Mouse (Mus musculus) intestine, postnatal 0 days (tissue): ENCODE measurements around the gene Zranb1. TPM values are rescaled to one million over a fixed set of nuclear protein-coding genes. Genes with fewer than 3 reads are reported as not detected.

Experiments
- ATAC-seq: fragments of 200-750 bp; cut with Nextera tagmentation; 2 replicates; pipeline ENCODE4 v1.8.0; 2017; ENCODE audit warnings: mild to moderate bottlenecking, moderate TSS enrichment, moderate library complexity
- H3K27ac ChIP-seq: fragments of 300-500 bp; sonication (generic); 2 replicates; pipeline ENCODE4 v1.5.1; 2014; ENCODE audit warnings: mild to moderate bottlenecking, low read depth, low read length, moderate library complexity
- H3K27me3 ChIP-seq: fragments of 300-500 bp; sonication (generic); replicated peaks from 2 replicates; pipeline ENCODE4 v1.6.1; 2014; ENCODE audit warnings: low read length, mixed read lengths; ENCODE audit not compliant: control insufficient read depth, insufficient read depth
- H3K36me3 ChIP-seq: fragments of 300-500 bp; sonication (generic); 2 replicates; pipeline ENCODE4 v1.6.1; 2014; ENCODE audit warnings: mild to moderate bottlenecking, moderate library complexity; ENCODE audit not compliant: control insufficient read depth, insufficient read depth
- H3K4me1 ChIP-seq: fragments of 300-500 bp; sonication (generic); replicated peaks from 2 replicates; pipeline ENCODE4 v1.6.1; 2014; ENCODE audit warnings: antibody characterized with exemption, low read length, mixed read lengths; ENCODE audit not compliant: control insufficient read depth, insufficient read depth
- H3K4me2 ChIP-seq: fragments of 300-500 bp; sonication (generic); replicated peaks from 2 replicates; pipeline ENCODE4 v1.6.1; 2014; ENCODE audit warnings: low read depth, mild to moderate bottlenecking, moderate library complexity
- H3K4me3 ChIP-seq: fragments of 300-500 bp; sonication (generic); 2 replicates; pipeline ENCODE4 v1.5.1; 2014; ENCODE audit warnings: low read depth, low read length
- H3K9ac ChIP-seq: fragments of 300-500 bp; sonication (generic); 2 replicates; pipeline ENCODE4 v1.6.1; 2014; ENCODE audit warnings: mild to moderate bottlenecking, low read depth, low read length
- H3K9me3 ChIP-seq: fragments of 300-500 bp; sonication (generic); 2 replicates; pipeline ENCODE4 v1.6.1; 2016; ENCODE audit warnings: mixed run types; ENCODE audit not compliant: control insufficient read depth
- CTCF ChIP-seq: sonication (generic); IDR thresholded peaks from 2 replicates; pipeline ENCODE4 v1.5.1; 2016; ENCODE audit warnings: low read depth, mild to moderate bottlenecking, control low read depth, antibody characterized with exemption, moderate library complexity
- WGBS: fragments of 180-500 bp; shearing (Covaris S2); extraction: QIAGEN DNeasy Blood & Tissue Kit; methylation state at CpG from one replicate; pipeline ENCODE4 v1.1.7; 2014; 5-methylcytosine and 5-hydroxymethylcytosine counted together
- polyA plus RNA-seq: library from polyadenylated mRNA; unstranded; fragments of >200 nt; fragmentation: Nextera tagmentation; extraction: Ambion mirVana; gene quantifications from 2 replicates; pipeline ENCODE4 v1.2.1, GENCODE M21; 2015

Zranb1 gene
- polyA plus RNA-seq, 1 experiment from 2014 or later: 8.7 TPM

DNA sequence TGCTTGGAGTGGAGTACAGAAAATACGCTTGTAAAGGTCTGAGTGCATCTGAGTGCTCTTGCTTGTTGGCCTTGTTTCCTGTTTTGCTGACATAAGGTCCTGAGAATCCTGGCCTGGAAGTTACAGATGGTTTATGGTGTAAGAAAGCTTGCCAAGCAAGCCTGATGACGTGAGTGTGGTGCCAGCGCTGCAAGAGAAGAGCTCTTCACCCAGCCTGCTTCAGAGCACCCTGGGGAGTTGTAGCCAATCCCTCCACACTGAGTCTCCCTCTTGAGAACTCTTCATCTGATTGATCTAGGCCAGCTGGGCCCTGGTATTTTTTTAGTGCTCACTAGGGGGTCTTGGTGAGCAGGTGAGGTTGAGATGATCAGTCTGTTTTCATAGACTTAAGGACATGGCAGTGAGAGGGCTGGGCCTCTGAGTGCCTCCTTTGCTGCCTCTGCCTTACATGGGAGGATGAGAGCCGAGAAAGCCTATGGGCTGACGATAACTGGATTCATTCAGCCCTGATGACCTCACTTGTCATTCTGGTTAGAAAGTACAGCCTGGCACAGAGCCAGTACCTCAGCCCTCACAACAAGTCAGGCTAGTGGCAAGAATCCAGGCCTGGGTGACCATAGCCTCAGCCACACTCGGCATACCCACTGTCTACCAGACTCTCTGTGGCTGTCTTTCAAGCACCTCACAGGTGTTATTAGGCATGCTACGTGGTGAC lies 35.9 kb upstream of the Zranb1 start:
- Histone ChIP-seq H3K9me3 (no peaks in the 10 kb centered on the region), H3K4me2 (no peak overlapping the region), H3K27ac (no peak overlapping the region), H3K36me3 (no peaks in the 10 kb centered on the region), H3K9ac (no peak overlapping the region), H3K27me3 (no peaks in the 10 kb centered on the region), H3K4me3 (no peak overlapping the region), H3K4me1 (no peaks in the 10 kb centered on the region)
- no peak for TF ChIP-seq CTCF
- ATAC-seq: no peak
- 60% methylated on average over 7 of the region's 7 CpGs for WGBS

DNA sequence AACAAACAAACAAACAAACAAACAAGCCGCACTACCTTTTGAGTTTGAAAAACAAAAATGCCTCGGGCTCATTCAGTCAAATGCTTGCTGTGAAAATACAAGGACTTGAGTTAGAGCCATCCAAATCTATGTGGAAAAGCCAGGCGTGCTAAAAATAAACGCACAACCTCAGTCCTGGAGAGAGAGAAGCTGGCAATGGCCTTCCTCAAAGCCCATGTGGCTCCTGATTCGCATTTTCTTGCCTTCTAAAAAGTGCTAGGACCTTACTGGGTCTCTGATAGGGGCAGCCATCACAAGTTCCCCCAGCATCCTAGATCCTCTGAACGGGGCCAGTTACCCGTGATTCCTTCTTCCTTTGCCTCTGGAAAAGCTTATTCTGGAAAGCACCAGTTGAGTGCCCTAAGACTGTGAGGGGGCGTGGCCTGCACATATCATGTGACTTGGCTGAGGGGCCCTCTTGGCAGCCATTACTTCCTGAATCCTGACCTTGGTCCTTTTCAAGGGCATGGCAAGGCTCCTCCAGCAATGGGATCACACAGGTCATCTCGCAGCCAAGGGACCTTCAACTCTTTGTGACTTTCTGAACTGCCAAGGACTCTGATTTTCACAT lies 34.6 kb upstream of the Zranb1 start:
- TF ChIP-seq CTCF: no peak
- Histone ChIP-seq H3K9ac (no peak overlapping the region), H3K36me3 (no peaks in the 10 kb centered on the region), H3K27ac (no peak overlapping the region), H3K4me1 (no peaks in the 10 kb centered on the region), H3K27me3 (no peaks in the 10 kb centered on the region), H3K9me3 (no peaks in the 10 kb centered on the region), H3K4me3 (no peak overlapping the region), H3K4me2 (no peak overlapping the region)
- ATAC-seq: no peak
- WGBS: 87% methylated on average over 9 of the region's 9 CpGs

DNA sequence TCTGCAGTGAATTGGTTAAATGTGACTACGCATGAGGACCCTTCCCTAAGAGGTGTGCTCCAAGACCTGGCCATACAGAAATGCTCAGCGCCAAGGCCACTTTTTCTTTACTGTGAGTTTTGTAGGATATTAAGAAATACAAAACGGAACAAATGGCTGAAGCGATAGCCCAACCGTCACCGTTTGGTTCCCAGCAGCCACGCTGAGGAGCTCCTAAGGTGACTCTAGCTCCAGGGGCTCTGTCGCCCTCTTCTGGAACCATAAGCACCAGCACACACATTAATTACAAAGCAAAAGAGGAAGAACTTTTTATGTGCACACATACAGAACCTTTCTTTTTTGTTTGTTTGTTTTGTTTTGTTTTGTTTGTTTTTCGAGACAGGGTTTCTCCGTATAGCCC lies 33.7 kb upstream of the Zranb1 start:
- Histone ChIP-seq H3K27ac (no peak overlapping the region), H3K9me3 (no peaks in the 10 kb centered on the region), H3K4me1 (no peaks in the 10 kb centered on the region), H3K9ac (no peak overlapping the region), H3K4me2 (no peak overlapping the region), H3K4me3 (no peak overlapping the region), H3K27me3 (no peaks in the 10 kb centered on the region), H3K36me3 (no peaks in the 10 kb centered on the region)
- ATAC-seq: no peak
- peak; percentile 40 for TF ChIP-seq CTCF
- WGBS: 82% methylated on average over 10 of the region's 10 CpGs

DNA sequence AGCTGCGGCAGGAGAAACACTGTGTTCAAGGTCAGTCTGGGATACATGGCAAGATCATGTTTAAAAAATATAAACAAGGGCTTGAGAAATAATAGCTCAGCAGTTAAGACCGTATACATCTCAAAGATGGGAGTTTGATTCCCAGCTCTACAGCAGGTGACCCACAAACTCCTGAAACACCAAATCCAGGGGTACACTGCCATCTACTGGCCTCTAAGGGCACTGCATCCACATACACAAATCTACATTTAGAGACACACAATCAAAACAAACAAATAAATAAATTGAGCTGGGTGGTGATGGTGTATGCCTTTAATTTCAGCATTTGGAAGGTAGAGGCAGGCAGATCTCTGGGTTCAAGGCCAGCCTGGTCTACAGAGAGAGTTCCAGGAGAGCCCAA lies 32.7 kb upstream of the Zranb1 start:
- no peaks in the 10 kb centered on the region for H3K36me3 ChIP-seq
- H3K27me3 ChIP-seq: no peaks in the 10 kb centered on the region
- H3K4me1 ChIP-seq: no peaks in the 10 kb centered on the region
- H3K4me2 ChIP-seq: no peak overlapping the region
- peak; percentile 72 for TF ChIP-seq CTCF
- no peak overlapping the region for H3K9ac ChIP-seq
- WGBS: 92% methylated on average over 2 of the region's 2 CpGs
- no peak overlapping the region for H3K4me3 ChIP-seq
- H3K27ac ChIP-seq: no peak overlapping the region
- no peaks in the 10 kb centered on the region for H3K9me3 ChIP-seq
- ATAC-seq: no peak

DNA sequence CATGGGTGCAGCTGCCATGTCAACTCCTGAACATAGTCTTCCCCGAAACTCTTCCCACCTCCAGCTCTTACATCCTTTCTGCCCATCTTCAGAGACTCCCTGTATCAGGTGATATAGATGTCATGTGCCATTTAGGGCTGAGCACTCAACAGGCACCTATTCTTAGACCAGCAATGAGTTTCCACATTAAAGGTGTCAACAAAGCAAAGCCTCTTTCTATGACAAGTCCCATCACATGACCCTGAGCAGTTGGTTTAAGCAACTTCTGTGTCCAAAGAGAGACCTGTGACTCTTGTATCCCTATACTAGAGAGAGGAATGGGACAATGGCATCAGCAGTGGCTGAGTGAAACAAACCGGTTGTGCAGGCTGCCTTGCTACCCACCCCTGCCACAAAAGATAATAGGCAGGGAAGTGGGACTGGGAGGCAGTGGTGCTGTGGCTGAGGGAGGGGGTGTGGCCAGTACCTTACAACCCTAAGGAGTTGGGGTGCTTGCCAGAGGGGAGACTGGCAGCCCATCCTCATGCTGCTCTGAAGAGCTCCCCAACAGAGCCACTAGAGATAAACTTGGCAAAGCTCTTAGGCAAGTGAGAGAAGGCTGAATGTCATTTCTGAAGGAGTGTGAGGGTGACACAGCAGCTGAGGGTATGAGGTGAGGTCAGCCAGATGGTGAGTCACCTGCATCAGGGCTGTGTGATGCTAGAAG lies 30.0 kb upstream of the Zranb1 start:
- no peak overlapping the region for H3K9ac ChIP-seq
- no peaks in the 10 kb centered on the region for H3K9me3 ChIP-seq
- no peaks in the 10 kb centered on the region for H3K27me3 ChIP-seq
- H3K4me1 ChIP-seq: no peaks in the 10 kb centered on the region
- H3K36me3 ChIP-seq: no peaks in the 10 kb centered on the region
- no peak for ATAC-seq
- no peak overlapping the region for H3K4me2 ChIP-seq
- H3K4me3 ChIP-seq: no peak overlapping the region
- 47% methylated on average over 2 of the region's 2 CpGs for WGBS
- no peak overlapping the region for H3K27ac ChIP-seq
- no peak for TF ChIP-seq CTCF

DNA sequence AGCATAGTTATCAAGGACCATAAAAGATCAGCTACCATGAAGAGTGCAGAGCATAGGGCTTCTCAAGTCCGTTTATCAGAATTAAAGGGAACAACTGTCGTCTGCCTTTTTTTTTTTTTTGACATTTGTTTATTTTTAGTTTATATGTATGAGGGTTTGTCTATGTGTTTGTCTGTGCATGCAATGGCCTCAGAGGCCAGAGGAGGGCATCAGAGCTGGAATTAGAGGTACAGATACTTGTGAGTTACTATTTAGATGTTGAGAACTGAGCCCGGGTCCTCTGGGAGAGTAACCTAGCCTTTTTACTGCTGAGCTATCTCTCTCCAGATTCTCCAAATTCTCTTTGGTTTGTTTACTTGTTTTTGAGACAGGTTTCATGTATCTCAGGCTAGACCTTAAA lies 27.1 kb upstream of the Zranb1 start:
- H3K9me3 ChIP-seq: no peaks in the 10 kb centered on the region
- no peaks in the 10 kb centered on the region for H3K36me3 ChIP-seq
- H3K9ac ChIP-seq: no peak overlapping the region
- no peak overlapping the region for H3K27ac ChIP-seq
- H3K4me3 ChIP-seq: no peak overlapping the region
- WGBS: 69% methylated on average over 3 of the region's 3 CpGs
- H3K4me2 ChIP-seq: no peak overlapping the region
- H3K27me3 ChIP-seq: no peaks in the 10 kb centered on the region
- TF ChIP-seq CTCF: no peak
- H3K4me1 ChIP-seq: no peaks in the 10 kb centered on the region
- no peak for ATAC-seq
